Mouse (Mus musculus): ENCODE measurements around the gene Ccdc157.

DNA sequence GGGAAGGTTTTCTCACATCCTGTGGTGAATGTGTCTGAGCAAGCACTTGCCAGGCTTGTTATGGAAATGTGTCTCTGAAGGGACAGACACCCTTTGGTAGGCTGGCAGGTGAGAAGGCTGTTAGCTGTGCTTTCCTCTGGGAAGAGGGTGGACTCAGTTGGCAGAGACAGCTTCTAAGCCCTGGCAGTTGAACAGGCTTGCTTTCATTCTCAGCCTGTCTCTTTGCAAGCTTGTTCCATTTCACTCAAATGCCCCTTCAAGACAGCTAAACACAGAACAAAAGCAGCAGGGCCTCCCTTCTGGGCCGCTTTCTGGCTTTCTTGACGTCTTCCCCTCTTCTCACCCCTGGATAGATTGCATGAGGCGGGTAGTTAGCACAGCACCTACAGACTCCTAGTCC lies 60.6 kb downstream of the Ccdc157 start:
- TF ChIP-seq CTCF (IDR thresholded peaks at IDR 0.05; ENCODE audit: low read depth, low read length) (no peak), GATA1 (IDR thresholded peaks at IDR 0.05; ENCODE audit: borderline replicate concordance, low read length) (no peak)
